Mouse (Mus musculus) right cerebral cortex, postnatal 10 days (tissue): ENCODE results near the gene Kank4.
"Not testable (repeated sequence)": the region's sequence is repeated elsewhere in the genome, so short reads cannot be mapped to it uniquely, and the experiment has no call there.

Experiments
- DNase-seq, 2 experiments: peaks; one replicate each; pipeline ENCODE4 v3.0.0; 2021; ENCODE audit warnings: low spot score in 2 of 2

Gene Kank4

DNA sequence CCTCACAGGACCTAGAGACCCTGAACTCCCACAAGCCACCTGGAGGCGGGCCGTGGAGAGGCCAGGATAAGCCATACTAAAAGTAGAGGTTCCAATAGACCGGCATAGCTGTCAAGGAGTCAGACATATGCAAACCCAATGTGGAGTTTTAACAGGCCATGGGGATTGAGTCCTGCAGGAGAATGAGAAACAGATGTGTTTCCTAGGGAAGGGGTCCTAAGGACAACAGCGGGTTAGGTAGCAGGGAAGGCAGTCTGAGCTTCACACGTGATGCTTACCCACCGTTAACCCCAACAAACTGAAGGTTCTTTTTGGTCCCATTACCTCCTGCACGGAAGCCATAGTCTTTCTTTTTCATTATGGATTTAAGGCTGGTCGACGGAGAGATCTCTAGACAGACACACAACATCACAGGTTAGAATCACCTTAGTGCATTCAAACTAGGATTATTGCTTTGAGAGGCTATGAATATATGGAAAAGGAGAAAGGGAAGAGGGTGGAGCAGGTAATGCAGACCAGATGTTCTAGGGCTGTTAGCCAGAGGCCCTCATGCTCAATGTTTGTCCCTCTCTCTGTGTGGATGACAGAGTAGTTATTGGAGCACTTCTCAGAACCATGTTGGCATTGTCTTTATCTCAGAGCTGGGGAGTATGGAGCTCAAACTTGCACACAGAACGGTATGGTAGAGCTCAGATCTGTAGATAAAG is 40.5 kb downstream of the Kank4 start:
- DNase-seq = no peak

DNA sequence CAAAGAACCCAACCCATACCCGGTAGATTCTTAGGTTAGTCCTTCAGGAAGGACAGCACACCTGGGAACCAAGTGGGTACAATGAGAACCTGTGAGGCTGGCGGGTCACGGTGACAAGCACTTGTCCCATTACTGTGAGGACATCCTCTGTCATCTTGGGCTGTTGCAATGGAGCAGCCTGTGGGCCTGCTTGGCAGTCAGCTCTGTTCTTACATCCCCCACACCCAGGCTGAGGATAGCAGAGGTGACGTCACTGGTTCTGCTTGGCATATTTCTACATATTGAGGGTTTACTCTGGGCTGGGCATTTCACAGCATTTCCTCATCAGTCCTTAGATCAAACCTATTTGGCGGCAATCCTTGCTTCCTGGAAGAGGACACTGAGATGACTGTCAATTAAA is 43.6 kb downstream of the Kank4 start:
- no peak for DNase-seq

DNA sequence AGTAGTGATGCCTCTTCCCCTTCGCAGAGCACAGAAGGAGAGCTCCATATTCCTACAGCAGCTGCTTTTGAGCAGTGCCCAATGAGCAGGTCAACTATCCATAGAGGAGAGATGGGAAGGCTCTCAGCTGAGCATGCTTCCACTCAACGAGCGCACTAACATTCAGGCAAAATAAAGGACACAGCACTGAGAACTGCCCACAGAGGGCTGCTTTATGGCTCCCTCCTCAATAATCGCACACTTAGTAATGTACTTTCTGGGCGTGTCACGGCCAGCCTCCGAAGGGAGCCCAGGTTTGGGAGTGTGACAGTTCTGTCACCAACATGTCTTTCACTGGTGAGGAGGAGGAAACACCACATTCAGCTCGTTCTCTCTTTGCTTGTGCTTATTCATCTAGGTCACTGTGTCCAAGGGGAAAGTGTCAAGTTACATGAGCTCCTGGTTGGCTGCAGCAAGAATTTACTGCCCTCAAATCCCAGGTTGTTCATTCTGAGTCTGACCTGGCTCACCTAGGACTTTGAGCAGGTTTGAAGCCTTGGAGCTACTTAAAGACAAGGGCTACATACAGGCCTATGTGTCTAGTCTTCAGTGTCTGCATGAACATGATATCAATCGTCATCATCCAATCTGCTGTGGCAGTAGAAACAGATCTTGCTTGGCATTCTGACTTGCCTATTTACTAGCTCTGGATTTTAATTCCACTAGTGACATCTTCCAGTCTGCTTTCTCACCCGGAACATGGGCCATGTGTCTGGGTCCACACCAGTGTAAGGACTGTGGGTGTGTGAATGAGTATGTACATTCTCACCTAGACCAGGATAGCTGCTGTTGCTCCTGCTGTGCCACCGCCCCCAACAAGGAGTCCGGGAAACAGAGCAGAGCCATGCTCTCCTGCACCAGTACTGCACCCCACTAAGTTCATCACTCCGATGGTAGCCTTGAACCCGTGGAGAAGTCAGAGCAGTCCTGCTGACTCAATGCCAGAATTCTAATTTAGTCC is 49.9 kb downstream of the Kank4 start:
- no peak for DNase-seq

DNA sequence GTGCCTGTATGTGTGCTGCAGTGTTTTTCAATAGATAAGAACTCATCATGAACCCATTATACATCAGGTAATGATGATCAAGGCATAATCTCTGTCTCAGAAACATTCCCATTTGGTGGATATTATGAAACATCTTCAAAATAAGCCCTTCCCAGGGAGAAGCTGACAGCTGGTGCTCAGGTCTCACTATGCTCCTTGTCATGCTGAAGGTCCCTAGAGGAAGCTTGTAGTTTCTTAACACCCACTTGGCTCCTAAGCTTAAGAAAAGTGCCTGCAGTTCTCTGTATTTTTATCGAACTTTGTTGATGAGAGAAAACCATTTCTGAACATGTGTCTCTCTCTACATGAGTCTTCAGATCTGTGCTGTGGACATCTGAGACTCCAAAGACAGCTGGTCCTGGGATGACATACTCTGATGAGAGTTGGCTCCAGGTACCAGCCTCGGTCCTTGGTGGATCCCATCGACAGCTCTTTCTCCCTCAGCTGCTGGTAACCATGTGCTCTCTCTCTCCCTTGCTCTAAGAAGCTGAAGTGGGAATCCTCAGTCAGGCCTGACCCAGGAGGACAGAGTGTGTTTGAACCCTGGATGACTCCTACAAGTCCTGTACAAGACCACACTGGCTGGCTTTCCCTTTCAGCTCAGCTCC is 58.3 kb downstream of the Kank4 start:
- no peak for DNase-seq

DNA sequence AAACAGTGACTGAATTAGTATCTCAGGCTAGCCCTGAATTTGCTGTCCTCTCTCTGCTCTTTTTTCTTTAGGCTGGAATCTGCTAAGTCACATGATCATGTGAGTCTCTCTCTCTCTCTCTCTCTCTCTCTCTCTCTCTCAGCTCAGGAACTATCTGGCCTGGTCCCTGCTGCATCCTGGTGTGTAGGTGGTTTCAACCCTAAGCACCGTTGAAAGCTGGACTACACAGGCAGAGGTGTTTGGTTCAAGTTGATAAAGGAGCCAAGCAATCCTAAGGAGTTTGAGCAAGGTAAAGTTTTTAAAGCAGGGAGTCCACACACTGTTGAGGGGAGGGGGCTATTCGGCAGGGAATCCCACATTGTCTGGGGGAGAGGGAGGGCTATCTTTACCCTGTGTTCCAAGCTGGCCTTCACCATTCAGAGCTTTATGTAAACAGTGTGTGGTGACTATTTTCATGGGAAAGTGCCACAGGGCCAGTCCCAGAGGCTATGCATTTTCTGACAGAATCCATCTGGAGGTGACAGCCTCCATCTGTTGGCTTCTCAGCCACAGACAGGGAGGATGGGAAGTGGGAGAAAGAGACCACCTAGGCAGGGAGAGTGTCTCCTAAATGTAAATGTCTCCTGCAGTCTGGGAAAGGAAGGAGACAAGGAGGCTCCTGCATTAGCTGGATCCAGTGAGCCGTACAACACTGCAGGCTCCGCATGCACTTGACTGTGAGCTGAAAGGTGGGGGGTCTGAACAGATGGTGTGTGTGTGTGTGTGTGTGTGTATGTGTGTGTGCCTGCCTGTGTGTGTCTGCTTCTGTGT is 59.1 kb downstream of the Kank4 start:
- peak; percentile 38 to 57 for DNase-seq

DNA sequence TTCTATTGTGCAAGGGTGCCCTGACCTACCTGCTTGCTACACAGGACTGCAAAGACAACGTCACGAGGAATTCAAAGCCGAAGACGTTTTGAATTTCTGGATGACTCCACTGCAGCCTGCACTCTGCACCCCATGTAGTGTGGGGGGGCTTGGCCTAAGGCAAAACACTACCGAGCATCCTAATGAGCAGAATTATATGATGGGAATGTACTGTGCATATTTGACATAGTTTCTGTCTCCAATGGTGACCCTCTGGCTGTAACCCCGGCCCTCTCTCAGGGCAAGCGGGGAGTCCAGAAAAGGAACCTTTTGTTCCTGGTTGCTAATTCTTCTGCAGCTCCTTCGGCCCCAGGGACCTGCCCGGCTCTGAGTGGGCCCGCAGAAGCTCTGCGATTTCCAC is 61.2 kb downstream of the Kank4 start:
- DNase-seq = no peak

DNA sequence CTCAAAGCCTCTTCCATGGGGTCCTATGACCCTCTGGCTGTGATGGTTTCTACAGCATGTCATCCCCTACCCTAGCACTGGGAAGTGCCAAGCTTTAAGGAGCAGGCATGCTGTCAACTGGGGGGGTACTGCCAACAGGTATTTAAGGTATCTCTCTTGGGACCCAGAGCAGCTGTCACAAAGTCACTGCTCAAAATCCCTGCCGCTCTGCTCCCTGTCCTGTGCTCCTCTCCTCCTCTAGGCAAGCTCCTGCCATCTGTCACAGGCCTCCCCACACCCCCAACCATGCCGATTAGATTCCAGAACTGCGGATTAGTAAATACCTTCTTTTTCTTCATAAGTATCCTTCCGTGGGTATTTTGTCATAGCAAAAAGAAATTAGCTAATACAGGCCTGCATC is 62.9 kb downstream of the Kank4 start:
- no peak for DNase-seq

DNA sequence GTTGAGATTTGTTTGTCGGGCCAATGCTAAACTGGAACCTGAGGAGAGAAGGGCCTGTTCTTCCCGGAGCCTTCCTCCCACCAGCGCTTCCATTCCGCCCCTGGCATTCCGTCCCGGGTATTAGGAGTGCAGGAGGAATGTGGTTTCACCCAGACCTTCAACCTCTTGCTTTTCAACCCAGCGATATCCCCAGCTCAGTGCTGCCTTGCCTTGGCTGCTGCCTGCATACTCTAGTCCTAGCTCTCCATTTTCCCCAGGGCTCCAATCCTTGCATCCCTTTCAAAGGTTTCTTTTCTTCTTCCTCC is 73.5 kb downstream of the Kank4 start:
- DNase-seq = no peak

DNA sequence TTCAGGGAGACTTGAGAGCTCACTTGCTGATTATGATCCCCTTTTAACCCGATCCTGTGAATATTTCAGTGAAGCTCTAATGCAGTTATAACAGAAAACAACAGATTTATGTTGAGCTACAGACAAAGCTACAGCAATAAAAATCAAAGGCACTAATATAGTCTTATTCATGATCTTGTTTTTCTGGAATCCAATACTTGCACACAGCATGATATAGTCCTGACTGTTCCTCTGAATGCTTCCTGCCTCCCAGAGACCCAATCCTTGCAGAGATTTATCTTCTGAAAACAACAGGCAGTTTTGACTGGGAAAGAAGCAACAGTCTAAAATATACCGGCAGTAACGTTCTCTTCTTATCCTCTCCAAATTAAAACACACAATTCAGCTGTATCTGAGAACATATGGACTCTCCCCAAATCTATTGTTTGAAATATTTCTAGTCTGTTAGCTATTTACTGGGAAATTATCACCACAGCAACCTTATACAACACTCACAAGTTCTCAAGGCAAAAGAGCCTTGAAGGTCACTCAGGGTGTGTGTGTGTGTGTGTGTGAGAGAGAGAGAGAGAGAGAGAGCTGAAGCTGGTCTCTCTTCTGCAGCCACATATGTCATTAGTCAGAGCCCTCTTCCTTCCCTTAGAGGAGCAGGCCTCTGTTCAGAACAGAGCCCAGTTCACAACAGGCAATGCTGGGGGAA is 74.0 kb downstream of the Kank4 start:
- no peak for DNase-seq

DNA sequence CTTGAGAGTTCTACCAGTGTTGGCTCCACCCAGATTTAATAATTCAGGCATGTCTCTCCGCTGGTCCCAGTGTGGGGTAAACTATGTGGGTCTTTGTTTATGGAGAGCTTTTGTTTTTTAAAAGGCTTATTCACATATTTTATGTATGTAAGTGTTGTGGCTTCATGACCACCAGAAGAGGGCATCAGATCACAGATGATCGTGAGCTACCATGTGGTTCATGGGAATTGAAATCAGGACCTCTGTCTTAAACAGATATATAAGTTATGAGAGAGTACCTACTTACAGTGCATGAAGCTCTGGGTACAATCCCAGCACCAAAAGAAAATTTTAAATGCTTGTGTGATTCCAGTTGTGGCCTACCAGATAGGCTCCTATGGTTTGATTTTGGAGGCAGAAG is 77.6 kb downstream of the Kank4 start:
- peak in 1 of 2 experiments; percentile 43 for DNase-seq

DNA sequence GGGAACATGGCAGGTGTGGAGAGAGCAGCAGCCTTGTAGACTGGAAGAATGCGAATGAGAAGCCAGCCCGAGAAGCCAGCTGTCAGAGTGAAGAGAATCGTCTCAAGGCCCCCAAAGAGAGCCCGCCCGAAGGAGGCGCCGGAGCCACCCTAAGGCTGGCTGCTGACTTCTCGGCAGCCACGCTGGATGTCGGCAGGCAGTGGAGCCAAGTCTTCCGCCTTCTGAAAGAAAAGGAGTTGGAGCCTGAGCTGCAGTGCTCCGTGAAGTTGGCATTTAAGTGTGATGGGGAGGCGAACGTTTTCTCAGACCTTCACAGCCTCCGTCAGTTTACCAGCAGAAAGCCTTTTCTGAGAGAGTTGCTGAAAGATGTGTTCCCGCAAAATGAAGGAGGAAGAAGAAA is 83.7 kb downstream of the Kank4 start:
- no peak for DNase-seq

DNA sequence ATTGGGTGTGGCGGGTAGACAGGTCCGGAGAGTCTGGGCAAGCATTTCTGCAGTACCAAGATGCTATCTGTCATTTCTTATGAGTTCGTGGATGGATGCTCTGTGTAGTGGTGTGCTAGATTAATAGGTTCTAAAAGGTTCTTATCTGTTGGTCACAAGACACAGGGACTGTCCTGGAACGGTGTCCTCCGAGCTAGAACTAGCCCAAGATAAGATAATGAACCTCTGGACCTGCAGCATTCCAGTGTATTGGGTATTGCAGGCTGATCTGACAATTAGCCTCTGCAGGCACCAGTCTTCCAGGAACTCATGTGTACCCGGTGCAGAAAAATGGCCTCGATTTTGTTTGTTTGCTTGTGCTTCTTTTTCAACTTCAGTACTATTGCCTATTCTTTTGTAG is 88.6 kb downstream of the Kank4 start:
- no peak for DNase-seq

DNA sequence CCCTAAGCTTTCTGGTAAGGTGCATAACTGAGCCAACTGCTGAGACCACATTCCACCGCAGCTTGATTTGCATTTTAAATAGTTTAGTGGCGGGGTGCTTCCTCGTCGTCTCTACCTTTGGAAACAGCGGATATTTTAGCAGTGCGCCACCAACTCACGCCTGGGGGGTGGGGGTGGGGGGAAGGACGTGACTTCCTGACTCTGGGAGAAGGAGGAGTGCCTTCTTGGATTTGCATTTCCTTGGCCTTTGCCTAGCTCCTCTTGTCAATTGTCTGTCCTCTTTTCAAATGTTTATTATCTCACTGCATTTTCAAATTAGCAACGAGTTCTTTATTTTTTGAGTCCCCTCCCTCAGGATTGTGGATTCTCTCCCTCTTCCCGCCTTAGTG is 89.4 kb downstream of the Kank4 start:
- DNase-seq = no peak

DNA sequence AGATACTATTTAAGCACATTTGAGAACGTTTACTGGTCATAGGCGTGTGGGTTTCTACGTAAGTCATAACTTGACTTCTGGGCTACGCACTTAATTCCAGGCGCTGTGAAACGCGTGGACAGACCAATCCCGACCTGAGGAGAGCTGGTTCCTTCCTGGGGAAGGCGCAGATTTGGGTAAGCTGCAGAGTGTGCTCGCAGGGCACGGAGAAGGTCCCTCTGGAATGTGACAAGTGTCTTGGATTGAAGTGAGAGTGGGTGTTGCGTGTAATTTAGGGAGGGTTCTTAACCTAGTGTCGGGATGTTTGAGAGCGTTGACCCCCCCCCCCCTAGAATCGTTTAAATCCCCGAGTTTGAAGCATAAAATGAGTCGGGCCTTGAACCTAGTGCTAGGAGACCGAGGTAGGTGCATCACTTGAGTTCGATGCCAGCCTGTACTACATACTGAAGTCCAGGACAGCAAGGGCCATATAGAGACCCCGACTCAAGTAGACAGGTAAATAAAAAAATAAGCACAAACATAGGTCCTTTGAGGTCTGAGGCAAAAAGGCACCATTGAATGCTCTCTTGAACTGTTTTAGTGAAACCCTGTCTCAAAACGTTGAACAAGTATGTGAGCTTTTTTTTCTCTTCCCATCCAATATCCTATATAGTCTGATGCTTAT is 89.9 kb downstream of the Kank4 start:
- DNase-seq = no peak

DNA sequence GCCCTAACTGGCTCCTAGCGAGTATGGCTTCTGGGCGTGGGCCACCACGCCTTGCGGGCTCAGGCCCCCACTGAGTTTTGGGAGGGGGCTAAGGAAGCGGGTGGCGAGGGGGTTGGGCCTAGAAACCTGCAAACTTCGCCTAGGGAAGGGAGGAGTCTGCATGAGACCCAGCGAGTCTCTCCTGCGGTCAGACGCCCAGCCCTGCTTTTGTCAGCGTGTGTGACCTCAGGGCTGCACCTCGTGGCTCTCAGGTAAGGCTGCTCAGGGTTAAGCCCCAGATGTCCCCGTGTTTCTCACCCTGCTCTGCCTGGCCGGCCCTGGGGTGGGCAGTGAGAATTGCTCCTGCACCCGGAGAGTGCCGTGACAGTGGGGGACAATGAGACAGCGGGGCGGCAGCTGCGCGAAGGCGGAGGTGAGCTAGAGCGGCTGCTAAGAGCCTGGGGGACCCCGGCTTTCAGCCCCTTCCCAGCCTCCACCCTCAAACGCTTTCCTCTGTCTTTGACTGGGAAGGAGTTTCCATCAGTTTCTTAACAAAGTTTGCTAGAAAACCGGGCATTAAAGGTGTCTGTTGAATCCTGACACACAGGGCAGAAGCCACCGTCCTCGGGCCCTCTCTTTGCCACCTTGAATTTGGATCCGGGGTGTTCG is 90.6 kb downstream of the Kank4 start, which contains the start of gene L1td1:
Gene L1td1, plus strand, starts transcription at position 145 of the 648 bp plus-strand sequence.
- DNase-seq = no peak

DNA sequence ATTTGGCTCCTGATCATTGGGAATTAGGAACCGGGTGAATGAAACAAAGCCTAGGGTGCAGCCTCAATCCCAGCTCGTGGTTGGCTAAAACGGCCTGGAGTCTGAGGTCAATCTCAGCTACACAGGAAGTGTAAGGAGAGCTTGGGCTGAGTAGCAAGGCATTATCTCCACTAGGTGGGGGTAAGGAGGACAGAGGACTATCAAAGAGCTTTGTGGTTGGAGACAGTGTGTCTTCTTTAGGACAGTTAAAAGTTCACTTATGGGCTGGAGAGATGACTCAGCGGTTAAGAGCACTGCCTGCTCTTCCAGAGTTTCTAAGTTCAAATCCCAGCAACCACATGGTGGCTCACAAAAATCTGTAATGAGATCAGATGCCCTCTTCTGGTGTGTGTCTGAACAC is 91.9 kb downstream of the Kank4 start:
- DNase-seq = no peak

DNA sequence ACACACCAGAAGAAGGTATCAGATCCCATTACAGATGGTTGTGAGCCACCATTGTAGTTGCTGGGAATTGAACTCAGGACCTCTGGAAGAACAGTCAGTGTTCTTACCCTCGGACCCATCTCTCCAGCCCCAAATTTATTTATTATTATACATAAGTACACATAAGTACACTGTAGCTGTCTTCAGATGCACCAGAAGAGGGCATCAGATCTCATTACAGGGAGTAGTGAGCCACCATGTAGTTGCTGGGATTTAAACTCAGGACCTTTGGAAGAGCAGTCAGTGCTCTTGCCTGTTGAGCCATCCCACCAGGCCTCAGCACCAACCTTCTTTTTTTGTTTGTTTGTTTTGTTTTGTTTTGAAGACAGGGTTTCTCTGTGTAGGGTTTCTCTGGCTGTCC is 92.7 kb downstream of the Kank4 start:
- not testable (repeated sequence) for DNase-seq

DNA sequence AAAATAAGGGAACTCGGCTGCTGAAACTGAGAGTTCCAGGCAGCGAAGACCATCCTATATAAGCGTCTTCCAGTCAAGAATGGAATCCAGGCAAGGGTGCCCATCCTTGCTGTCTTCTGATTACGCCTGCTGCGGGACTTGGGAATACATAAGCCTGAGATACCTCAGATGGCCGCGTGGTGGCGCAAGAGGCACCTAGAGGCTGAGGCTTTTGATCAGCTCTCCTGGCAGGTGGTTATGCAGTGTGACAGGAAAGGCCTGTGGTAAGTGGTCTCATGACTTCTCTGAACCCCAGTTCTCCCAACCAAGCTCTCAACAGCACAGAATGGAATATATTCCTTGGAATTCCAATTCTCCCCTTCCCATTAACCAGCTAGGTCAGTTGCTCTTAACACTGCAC is 94.9 kb downstream of the Kank4 start:
- DNase-seq = peak; percentile 43 to 68

DNA sequence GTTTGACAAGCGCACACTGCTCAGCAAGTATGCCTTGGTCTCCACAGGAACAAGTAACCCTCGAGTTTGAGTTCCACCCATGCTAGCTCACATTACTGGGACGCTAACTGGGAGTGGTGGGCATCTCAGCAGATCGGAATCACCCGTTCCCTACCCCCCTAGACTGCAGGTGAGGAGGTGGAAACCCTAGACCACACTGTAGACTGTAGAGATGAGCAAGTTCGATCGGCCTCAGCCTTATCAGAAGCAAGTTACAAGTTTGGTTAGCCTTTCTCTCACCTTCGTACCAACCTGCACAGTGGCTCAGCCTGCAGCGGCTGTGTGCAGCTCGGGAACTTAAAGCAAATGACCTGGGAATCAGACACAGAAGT is 98.8 kb downstream of the Kank4 start:
- no peak for DNase-seq
